Mouse (Mus musculus) urinary bladder, postnatal 14 days (tissue): Measurements from ENCODE around the gene Aldh5a1.
A peak's percentile ranks its signal among the peaks of the same experiment; 100 is the strongest.

Experiments
- DNase-seq: peaks from one replicate; pipeline ENCODE4 v3.0.0; 2021; ENCODE audit warnings: low spot score

The Aldh5a1 gene

DNA sequence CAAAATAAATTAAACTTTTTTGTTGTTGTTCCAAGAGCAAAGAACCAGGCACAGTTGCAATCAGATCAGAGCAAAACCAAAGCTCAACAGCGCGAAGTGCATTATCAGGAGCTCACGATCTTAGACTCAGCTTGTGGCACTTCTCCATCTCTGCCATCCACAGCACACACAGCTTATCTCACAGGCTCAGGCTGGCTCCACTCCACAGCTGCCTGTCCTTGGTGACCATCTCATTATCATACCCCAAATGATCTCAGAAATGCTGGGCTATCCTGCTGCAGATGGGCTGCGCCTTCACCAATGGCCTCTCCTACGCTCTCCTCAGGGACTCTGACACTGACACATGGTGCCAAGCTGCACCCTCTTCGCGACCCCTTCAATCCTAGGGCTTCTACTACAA, 4.3 kb downstream of the Aldh5a1 start:
- DNase-seq: no peak

DNA sequence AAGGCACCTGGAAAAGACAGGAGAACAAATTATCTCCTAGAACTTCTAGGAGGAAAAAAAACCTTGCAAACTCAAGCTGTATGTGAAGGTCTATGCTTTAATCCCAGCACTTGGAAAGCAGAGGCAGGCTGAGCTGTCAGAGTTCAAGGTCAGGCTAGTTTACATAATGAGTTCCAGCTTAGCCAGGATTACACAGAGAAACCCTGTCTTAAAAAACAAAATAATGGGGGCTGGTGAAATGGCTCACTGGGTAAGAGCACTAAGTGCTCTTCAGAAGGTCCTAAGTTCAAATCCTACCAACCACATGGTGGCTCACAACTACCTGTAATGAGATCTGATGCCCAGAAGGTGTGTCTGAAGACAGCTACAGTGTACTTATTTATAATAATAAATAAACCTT, 6.9 kb downstream of the Aldh5a1 start:
- no peak for DNase-seq

DNA sequence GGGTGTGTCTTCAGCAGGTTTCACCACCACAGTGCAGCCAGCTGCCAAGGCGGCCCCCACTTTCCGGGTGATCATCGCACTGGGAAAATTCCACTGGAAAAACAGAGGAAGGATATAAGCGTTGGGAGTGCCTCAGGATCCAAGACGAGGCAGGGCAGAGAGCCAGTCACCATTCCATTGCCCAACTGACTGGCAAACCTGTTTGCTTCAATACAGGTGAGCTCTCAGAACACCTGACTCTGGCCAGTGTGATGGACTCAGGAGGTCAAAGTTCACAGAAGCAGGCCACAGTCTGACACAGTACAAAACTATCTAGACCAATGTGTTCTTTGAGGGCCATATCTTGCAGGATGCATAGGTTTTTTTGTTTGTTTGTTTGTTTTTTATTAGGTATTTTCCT, 13.5 kb downstream of the Aldh5a1 start:
- no peak for DNase-seq

DNA sequence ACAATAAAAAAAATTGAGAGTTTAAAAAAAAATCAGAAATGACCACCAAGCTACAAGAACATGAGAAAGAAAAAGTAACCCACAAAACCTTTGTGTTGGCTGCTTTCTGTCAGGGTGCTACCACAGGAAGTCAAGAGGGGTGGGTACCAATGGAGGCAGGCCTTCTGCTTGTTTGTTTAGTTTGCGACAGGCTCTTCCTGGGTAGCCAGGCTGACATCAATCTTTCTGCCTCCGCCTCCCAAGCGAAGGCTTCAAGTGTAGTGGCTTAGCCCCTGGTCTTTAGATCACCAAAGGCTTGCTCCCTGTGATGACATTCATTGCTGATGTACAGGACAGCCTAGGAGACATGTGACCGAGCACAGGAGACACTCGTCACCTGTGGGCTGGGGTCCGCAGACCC, 16.2 kb downstream of the Aldh5a1 start:
- no peak for DNase-seq

DNA sequence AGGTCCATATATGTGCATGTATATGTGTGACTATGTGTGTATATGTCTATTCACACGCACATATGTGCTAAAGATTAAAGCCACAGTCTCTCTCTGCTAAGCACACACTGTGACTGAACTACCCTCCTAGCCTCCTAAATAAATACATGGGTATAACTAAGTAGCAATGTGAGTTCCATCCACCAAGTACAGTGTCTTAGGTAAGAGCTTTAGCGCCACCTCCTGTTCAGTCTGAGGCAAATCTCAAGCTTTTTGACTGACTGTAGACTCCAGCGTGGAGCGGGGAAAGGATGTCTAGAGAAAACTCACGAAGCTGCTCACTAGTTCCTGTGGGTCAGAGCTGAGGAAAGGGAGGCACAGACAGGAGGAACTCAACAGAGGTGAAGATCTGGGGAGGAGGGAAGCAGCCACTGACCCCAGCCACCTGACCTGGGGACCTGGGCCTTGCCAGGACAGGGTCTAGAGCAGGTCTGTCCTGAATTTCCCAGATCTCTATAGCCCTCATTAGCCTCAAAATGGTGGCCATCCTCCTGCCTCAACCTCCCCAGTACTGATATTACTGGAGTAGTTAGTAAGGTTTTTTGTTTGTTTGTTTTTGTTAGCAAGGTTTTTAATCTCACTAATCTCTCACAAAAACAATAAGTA, 17.0 kb downstream of the Aldh5a1 start:
- DNase-seq: peak; percentile 54

DNA sequence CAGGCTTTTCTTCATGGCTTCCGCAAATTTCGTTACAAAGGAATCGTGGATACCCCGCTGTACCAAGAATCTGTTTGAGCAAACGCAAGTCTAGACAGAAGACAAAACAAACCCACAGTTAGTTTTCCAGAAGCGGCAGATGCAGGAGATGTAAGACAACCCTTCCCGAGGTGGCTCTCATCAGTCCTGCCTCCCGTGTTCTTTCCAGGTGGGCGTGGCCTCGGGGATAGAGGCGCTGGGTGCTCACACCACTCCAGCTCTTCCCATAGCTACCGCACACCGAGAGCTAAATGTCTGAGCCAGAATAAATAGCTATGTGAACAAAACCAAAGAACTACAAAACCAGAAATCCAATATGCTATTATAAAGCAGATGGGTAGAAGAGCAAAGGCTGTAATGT, 21.6 kb downstream of the Aldh5a1 start:
- no peak for DNase-seq

DNA sequence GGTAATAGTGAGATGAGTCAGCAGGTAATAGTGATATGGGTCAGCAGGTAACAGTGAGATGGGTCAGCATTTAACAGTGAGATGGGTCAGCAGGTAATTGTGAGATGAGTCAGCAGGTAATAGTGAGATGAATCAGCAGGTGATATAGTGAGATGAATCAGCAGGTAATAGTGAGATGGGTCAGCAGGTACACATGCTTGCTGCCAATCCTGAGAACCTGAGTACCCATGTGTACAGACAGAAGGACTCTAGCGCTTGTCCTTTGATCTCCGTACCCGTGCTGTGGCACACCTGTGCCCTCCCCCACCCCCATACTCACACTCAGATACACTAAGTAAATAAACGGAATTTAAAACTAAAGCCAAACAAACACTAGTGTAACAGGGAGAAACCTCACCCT, 22.5 kb downstream of the Aldh5a1 start:
- DNase-seq: no peak

DNA sequence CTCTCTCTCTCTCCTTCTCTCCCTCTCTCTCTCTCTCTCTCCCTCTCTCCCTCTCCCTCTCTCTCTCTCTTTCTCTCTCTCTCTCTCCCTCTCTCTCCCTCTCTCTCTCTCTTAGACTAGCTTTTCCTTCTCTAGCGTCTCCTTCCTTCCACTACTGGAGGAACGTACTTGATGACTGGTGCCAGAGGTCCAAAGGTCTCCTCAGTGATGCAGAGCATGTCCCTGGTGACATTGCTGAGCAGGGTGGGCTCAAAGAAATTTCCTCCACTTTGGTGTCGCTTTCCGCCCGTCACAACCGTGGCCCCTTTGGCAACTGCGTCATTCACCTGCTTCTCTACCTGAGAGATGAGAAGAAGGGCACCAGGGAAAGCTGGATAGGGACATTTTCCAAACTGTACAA, 23.9 kb downstream of the Aldh5a1 start:
- DNase-seq: no peak

DNA sequence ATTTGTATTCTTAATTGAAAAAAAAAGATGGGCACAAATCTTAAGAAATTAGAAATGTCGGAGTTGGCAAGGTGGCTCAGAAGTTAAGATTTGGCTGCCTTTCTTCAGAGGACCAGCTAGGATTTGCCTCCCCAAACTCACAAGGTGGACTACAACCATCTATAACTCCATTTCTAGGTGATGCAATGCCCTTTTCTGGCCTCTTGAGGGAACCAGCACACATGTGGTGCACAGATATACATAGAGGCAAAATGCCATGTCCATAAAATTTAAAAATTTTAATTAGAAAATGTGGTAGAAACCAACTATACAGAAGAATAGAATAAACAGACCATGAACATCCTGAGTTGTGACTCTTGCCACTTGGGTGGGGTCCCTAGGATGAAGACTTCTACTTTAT, 28.3 kb downstream of the Aldh5a1 start:
- no peak for DNase-seq

DNA sequence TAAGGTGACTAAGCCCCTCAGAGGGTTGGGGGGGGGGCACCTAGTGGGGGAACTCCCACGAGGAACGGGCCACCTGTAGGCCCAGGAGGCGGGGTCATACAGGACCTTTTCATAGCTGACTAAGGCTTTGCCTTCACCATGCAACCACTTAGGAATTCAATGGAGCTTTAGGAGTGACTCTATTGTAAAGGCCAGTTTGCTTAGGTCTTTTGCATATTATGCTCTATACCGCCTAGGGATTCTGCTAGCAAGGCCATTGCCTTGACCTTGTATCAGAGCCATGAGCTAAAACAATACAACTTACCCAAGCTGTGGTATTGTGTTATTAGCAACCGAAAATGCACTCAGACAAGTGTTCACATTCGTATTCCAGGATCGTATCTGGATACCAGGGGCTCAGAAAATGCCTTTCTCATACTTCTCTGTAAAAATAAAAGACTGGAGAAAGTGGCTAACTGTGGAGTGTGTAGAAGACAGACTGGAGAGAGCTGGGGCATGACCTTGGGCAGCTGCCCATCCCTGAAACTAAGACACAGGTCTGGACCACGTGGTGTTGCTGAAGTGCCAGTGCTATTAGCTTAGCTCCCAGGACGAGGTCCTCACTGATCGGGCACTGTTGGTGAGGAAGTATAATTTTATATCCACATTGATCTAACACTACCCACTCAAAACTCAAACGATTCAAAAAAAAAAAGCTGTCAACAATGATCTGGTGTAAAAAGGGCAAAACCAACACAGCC, 30.5 kb downstream of the Aldh5a1 start:
- no peak for DNase-seq

DNA sequence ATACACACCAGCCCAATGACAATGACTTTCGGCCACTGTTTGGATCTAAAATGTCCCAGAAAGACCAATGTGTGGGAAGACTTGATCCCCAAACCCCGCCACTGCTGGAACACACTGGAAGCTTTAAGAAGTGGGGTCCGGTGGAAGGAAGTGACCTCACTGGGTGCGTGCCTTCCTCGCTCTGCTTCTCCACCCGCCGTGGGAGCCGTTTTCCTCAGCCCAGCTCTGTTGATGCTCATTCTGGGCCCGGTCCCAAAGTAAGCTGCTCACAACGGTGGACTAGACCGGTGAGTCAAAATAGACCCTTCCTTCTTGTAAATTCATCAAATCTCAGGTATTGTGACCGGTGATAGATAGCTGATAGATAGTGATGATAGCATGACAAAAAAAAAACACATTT, 32.0 kb downstream of the Aldh5a1 start:
- DNase-seq: no peak

DNA sequence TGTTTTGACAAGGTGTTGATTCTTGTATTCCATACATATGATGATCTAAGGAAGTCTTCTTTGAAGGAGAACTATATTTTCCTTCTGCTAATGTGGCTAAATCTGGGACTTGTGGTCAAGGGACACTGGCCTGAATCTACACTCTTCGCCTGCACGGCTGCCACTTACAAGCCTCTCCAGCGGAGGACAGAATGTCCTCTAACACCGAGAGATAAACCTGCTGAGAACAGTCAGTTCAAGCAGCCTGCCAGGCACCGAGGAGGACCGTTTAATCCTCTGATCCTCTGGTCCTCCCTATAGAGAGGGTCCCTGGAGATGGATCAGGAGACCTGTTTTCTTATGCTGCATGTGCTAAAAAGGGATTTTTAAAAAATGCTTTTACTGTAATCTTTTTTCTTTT, 34.0 kb downstream of the Aldh5a1 start:
- DNase-seq: no peak

DNA sequence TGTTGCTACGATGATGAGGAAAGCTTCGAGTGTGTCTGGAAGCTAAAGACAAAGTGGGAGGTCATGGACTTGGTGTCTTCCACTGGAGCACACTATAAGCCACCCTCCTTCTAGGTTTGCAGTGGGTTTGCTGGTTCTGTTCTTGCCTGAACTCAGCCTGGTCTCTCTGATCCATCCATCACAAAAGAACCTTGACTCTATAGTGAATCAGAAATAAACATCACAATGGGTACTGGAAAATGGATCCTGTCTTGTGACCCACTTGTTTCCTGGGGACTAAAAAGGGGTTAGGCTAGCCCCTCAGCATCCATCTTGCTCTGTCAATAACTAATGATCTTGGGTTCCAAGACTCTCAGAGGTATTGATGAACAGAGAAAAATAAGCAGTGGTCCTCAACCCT, 35.5 kb downstream of the Aldh5a1 start:
- no peak for DNase-seq

DNA sequence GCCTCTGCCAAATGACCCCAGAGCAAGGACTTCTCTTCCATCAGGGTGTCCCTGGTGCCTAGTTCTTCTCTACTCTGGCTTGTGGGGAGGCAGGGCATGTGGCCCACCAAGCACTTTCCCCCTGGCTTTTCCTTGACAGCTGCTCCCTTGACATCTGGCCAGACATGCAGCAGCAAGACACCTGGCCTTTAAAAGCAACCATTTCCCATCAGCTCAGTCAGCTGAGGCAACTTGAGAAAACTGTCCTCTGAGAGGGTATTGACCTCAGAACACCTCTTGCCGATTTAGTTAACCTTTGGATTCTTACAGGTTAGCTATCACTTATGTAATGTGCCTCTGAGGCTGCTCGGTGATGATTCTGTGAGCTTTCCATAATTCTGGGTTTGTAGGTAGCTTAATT, 43.6 kb downstream of the Aldh5a1 start:
- no peak for DNase-seq

DNA sequence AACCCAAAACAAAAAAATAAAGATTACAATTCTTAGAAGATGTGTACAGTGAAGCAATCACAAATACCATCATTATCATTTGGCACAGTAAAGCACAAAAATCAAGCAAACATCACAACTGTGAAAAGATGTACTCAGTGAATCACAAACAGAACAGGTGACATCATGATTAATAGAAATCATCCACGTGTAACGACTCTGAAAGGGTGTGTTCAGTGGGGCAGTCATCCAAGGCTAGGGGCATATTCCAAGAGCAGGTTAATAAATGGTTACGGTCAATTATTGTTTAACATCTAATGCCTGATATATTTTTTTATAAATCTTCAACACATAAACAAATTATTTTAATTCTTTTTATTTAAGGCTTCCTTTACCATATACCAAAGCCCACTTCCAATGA, 44.9 kb downstream of the Aldh5a1 start:
- DNase-seq: no peak

DNA sequence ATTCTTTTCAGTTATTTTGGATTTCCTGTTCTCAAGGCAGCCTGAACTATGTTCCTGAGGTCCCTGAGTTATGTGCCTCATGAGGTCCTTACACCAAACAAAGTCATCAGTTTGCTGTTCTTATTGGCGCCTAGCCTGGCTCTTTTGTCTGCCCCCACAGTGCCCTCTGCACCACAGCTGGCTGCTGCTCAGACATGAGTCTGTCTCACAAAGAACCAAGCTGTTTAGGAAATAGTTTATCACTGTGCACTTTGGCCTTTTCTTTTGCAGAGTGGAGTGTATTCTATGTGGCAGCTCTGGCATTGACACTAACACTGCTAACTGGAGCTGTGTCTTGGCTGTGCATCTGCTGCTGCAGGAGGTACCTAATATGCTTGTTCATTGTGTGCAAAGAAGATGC, 47.9 kb downstream of the Aldh5a1 start:
- DNase-seq: no peak

DNA sequence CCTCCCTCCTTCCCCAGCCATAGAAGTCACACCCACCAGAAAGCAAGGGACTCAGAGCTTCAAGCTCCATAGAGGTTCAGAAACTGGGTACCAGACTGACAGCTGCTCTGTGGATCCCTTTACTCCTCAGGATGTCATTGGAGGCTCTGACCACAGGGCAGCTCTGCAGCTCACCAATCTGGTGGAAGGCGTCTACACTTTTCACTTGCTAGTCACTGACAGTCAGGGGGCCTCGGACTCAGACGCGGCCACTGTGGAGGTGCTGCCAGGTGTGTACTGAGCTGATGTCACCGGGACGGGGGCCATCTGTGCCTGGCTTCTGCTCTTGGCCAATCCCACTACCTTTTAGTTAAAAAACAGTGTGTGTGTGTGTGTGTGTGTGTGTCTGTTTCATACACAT, 55.0 kb downstream of the Aldh5a1 start:
- no peak for DNase-seq

DNA sequence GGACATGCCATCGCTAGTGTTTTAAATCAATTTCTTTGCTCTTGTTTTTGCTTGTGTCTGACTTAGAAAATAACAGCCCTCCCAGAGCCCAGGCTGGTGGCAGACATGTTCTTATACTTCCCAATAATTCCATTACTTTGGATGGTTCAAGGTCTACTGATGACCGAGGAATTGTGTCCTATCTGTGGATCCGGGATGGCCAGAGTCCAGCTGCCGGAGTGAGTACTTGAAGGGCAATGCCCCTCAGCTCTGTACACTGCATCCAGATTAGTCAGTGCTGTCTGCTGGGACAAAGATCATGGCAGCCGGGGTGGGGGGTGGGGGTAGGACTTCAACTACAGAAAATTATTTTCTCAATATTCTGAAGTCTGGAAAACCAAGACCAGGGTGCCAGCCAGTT, 56.8 kb downstream of the Aldh5a1 start:
- DNase-seq: no peak

DNA sequence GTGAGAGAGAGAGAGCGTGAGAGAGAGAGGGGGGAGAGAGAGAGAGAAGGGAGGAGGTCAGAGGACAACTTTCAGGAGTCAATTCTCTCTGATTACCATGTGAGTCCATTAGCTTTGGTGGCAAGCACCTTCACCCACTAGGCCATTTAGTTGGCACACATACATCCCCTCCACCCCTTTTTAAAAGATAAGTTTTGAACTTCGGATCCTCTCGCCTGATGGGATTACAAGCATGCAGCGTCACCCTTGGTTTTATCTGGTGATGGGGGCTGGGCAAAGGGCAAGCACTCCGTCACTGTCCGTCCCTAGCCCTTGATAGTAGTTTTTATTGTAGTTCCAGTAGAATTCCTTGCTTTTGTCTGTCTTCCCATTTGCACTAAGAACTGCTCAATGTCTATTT, 57.3 kb downstream of the Aldh5a1 start:
- no peak for DNase-seq

DNA sequence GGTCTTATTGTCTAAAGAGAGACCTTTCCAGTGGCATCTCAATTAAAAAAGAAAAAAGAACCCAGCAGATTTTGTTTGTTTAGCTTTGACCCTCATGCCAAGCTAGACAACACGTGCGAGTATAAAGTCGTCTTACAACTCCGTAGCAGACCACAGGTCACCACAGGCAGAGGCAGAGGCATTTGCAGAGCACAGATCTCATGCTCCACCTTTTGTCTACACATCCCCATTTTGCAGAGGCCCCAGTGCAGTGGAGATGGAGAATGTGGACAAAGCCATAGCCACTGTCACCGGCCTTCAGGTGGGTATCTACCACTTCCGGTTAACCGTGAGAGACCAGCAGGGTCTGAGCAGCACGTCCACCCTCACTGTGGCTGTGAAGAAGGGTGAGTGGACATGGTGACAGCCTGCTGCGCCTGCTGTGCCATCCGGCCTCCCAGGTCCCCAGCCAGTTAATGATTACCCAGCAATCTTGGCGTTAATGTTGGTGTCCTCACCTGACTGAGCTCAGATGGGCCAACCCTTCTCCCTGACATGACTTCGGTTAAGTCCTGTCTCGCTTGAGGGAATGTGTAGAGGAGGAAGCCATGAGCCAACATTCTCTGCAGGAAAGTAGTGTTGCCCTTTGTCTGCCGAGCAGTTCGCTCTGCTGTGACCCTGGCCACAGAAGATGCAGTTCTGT, 58.0 kb downstream of the Aldh5a1 start:
- peak; percentile 39 for DNase-seq

DNA sequence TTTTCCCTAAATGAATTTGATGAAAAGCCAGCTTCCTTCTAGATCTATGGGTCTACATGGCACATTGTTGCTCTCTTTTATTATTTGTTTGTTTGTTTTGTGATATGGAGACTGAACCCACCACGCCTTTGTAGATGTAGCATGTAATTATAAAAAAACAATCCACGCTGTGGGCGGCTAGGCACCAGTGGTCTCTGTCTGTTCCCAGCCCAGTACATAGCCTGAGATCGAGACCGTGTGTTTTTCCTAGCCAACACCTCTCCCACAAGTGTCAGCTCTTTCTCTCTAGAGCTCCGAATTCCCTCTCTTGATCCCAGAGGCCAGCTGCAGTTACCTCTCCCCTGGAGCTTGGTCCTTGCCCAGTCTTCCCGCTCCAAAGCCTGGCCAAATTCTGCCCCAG, 69.2 kb downstream of the Aldh5a1 start:
- DNase-seq: no peak

DNA sequence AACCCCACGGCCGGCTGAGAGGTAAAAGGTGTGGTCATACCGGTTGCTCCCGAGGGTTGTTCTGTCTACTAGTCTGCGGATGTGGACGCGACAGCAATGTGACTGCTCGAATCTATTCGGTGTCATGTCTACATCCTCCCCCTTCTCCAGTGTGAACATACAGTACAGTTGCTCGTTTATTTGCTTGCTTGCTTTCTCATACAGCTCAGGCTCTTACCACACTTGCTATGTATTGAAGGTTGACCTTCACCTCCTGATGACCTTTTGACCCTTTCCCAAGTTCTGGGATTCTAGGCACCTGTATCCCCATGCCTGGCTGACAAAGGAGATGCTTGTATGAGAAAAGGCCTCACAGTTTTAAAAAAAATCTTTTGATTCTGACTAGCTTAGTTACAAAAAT, 69.7 kb downstream of the Aldh5a1 start:
- no peak for DNase-seq
